29 mouse cellular contexts compared by ENCODE assay signal in the genomic region with DNA sequence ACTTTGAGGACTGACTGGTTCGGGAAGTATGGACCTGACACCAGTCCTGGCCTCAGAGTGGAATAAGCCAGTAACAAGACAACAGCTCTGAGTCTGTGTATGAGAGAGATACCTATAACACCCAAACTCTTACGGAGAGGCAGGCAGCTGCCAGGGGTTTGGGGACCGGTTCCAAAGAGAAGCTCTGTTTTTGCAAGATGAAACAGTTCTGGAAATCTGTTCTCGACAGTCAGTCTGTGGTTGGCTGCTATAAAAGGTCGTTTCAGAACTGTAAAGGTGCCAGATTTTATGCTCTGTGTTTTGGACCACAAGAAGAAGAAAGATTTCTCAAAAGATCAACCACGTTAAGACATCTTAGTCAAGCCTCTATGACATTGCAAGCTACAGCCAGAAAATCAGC. TPM values are rescaled to one million over a fixed set of nuclear protein-coding genes. Genes with fewer than 3 reads are reported as not detected.
DNase-seq lines count a peak whose midpoint lies in the region; ATAC-seq lines count a peak whose summit lies in the region.
"Had no signal": no experiment of that assay in that cellular context is flagged by ENCODE, and none has a peak within 500 bp of the region (broad histone marks: within the 10 kb centered on the region; RNA-seq: fewer than 3 reads in every experiment).

No protein-coding gene starts in this region.

- no peak overlapping the region for H3K4me3 ChIP-seq in heart, embryonic 13.5 days
- no peak overlapping the region for H3K4me3 ChIP-seq in limb, embryonic 13.5 days
- H3K4me3 ChIP-seq in limb, embryonic 10.5 days, result no peak overlapping the region
- no peak overlapping the region for H3K4me3 ChIP-seq in brown adipose tissue, adult 24 weeks (ENCODE audit: insufficient read depth, low read depth, low read length)
- H3K4me3 ChIP-seq: hindbrain, embryonic 15.5 days; liver, embryonic 12.5 days; myocyte; neural tube, embryonic 12.5 days; stomach, embryonic 15.5 days had no signal

- intact Hi-C loops in heart, postnatal 25 days (cut with DNase I), result no loop called here

- H3K36me3 ChIP-seq in heart, embryonic 13.5 days, result no peaks in the 10 kb centered on the region
- H3K36me3 ChIP-seq in limb, embryonic 13.5 days, result no peaks in the 10 kb centered on the region
- H3K36me3 ChIP-seq in limb, embryonic 10.5 days, result no peaks in the 10 kb centered on the region
- H3K36me3 ChIP-seq: hindbrain, embryonic 15.5 days; kidney, embryonic 15.5 days; limb, embryonic 12.5 days; liver, embryonic 12.5 days; neural tube, embryonic 12.5 days; stomach, embryonic 15.5 days had no signal

- ATAC-seq in heart, embryonic 13.5 days (ENCODE audit: extremely low read depth, insufficient number of reproducible peaks, low FRiP score, low TSS enrichment), result no peak
- no peak for ATAC-seq in limb, embryonic 13.5 days (ENCODE audit: low FRiP score, low read depth)
- ATAC-seq: forebrain, embryonic 14.5 days; inflammation-experienced regulatory T-cells, adult 6 months; liver, embryonic 12.5 days; liver, postnatal 0 days had no signal

- H3K4me2 ChIP-seq in heart, embryonic 13.5 days, result peak overlapping the region; percentile 71
- H3K4me2 ChIP-seq in limb, embryonic 13.5 days (replicated peaks), result peak overlapping the region; percentile 60; the same call in 1 of the 2 replicates
- H3K4me2 ChIP-seq: liver, embryonic 12.5 days; stomach, embryonic 15.5 days had no signal

- 57% methylated on average over 6 of the region's 6 CpGs for WGBS in heart, embryonic 13.5 days
- 36% methylated on average over 6 of the region's 6 CpGs for WGBS in limb, embryonic 13.5 days
- 52% methylated on average over 6 of the region's 6 CpGs for WGBS in limb, embryonic 10.5 days

- peak overlapping the region; percentile 58; the same call in 1 of the 2 replicates for H3K27ac ChIP-seq in heart, embryonic 13.5 days (replicated peaks)
- H3K27ac ChIP-seq in limb, embryonic 13.5 days, result no peak overlapping the region
- H3K27ac ChIP-seq in limb, embryonic 10.5 days, result no peak overlapping the region
- 0 out of 2 replicates have a peak overlapping the region, but pooled peaks have one; percentile 22 for H3K27ac ChIP-seq in brown adipose tissue, adult 24 weeks (replicated peaks; ENCODE audit: low read depth, low read length)
- H3K27ac ChIP-seq: hindbrain, embryonic 15.5 days; kidney, embryonic 15.5 days; liver, embryonic 12.5 days; macrophage; neural tube, embryonic 12.5 days; stomach, embryonic 15.5 days had no signal

- DNase-seq in heart, postnatal 25 days (ENCODE audit: low spot score), result no peak
- no peak for DNase-seq in limb, embryonic 10.5 days (ENCODE audit: low spot score)
- peak; percentile 55 for DNase-seq in brain, adult 2 months (ENCODE audit: low read depth, low spot score)
- DNase-seq in ovary, adult 18-20 months (ENCODE audit: low spot score), result no peak
- DNase-seq: adrenal gland, postnatal 25 days; B cell, adult 2 months; cerebellum, adult 2 months; cerebellum, postnatal 14 days; heart, postnatal 4 days; kidney, adult 18-20 months; kidney, postnatal 25 days; liver, postnatal 0 days; retina, postnatal 1 day; right cerebral cortex, postnatal 14 days; thymus, postnatal 14 days had no signal

- peaks cover 89% of the 10 kb centered on the region for H3K4me1 ChIP-seq in heart, embryonic 13.5 days
- H3K4me1 ChIP-seq in limb, embryonic 13.5 days, result peaks cover 72% of the 10 kb centered on the region
- peaks cover 80% of the 10 kb centered on the region for H3K4me1 ChIP-seq in limb, embryonic 10.5 days
- H3K4me1 ChIP-seq in brown adipose tissue, adult 24 weeks (ENCODE audit: control insufficient read depth, insufficient read depth, insufficient read length, low read length), result peaks cover 19% of the 10 kb centered on the region

- H3K9me3 ChIP-seq in heart, embryonic 13.5 days, result no peaks in the 10 kb centered on the region
- no peaks in the 10 kb centered on the region for H3K9me3 ChIP-seq in limb, embryonic 13.5 days
- no peaks in the 10 kb centered on the region for H3K9me3 ChIP-seq in limb, embryonic 10.5 days (replicated peaks)
- H3K9me3 ChIP-seq: hindbrain, embryonic 15.5 days; kidney, embryonic 15.5 days; limb, embryonic 12.5 days; liver, embryonic 12.5 days; neural tube, embryonic 12.5 days; stomach, embryonic 15.5 days had no signal

- H3K27me3 ChIP-seq in heart, embryonic 13.5 days (replicated peaks), result peaks cover 23% of the 10 kb centered on the region
- peaks cover 32% of the 10 kb centered on the region for H3K27me3 ChIP-seq in limb, embryonic 13.5 days
- H3K27me3 ChIP-seq in limb, embryonic 10.5 days (ENCODE audit: low read depth, poor library complexity, severe bottlenecking), result peaks cover 64% of the 10 kb centered on the region

- H3K9ac ChIP-seq in heart, embryonic 13.5 days, result peak overlapping the region; percentile 77; the same call in 1 of the 2 replicates
- no peak overlapping the region for H3K9ac ChIP-seq in limb, embryonic 13.5 days
- H3K9ac ChIP-seq: hindbrain, embryonic 15.5 days; kidney, embryonic 15.5 days; limb, embryonic 12.5 days; liver, embryonic 12.5 days; liver, postnatal 0 days; neural tube, embryonic 12.5 days; stomach, embryonic 15.5 days had no signal

RNA-seq across cellular contexts. Expression of gene Meox1, which starts 5.4 kb away (rescaled TPM):
- 15.6 and 19.4 TPM in 2 replicates for polyA plus RNA-seq in heart, embryonic 13.5 days (2015; fragmentation: Nextera tagmentation; extraction: Ambion mirVana)
- total RNA-seq in heart, postnatal 25 days (2021), result 1 to 10 TPM; 7.8 to 9.9 TPM
- 17.1 and 20.8 TPM in 2 replicates for polyA plus RNA-seq in limb, embryonic 13.5 days (2015; fragmentation: Nextera tagmentation; extraction: Ambion mirVana)
- 11.2 and 12.1 TPM in 2 replicates for polyA plus RNA-seq in limb, embryonic 10.5 days (2016; fragmentation: Nextera tagmentation; extraction: Ambion mirVana)
- polyA plus RNA-seq in brown adipose tissue, adult 24 weeks (2012; ENCODE audit: insufficient read depth, insufficient read length, missing spikeins), result 3.8 and 4.4 TPM in 2 replicates
- total RNA-seq: megakaryocyte-erythroid progenitor cell, adult 5-6 weeks had no signal
- polyA plus RNA-seq: inflammation-experienced regulatory T-cells, adult 6 months; macrophage had no signal

Comparison
In these comparisons a context has a peak if more than half of its experiments do, and no peak if none do; other contexts are left out.
1. H3K27ac ChIP-seq: peak in heart, embryonic 13.5 days (single experiment) and brown adipose tissue, adult 24 weeks (single experiment); none in limb, embryonic 13.5 days (single experiment) and limb, embryonic 10.5 days (single experiment).